Mouse (Mus musculus): ENCODE measurements around the gene Asf1a.
"Not testable (repeated sequence)": the region's sequence is repeated elsewhere in the genome, so short reads cannot be mapped to it uniquely, and the experiment has no call there.

Asf1a gene

GRCm38 (mm10) chr10:53641507-53641906 is 45.0 kb downstream of the Asf1a start:
- DNase-seq (ENCODE audit: low spot score in 2 of 2): peak; percentile 10 to 21

DNA sequence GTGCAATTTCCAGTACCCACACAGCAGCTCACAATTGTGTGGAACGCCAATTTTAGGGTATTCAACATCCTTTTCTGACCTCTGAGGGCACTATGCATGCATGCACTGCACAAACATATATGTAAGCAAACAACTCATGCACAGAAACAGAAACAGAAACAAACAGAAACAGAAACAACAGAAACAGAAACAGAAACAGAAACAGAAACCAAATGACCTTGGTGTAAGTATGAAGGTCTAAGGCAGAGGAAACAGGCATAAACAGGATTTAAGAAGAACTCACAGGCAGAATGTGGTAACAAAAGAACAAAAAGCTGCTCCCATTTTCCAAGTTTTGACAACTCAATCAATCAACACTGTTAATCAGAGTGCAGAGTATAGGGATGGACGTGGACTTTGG is 54.1 kb downstream of the Asf1a start:
- no peak for DNase-seq (ENCODE audit: low spot score in 2 of 2)

- DNase-seq (ENCODE audit: low spot score in 2 of 2): not testable (repeated sequence)
Observed at GRCm38 (mm10) chr10:53654239-53654638, 57.7 kb downstream of the Asf1a start.

All from natural killer cell, adult 2 months (primary cell).